2 mouse cellular contexts compared by ENCODE assay signal in the genomic region with DNA sequence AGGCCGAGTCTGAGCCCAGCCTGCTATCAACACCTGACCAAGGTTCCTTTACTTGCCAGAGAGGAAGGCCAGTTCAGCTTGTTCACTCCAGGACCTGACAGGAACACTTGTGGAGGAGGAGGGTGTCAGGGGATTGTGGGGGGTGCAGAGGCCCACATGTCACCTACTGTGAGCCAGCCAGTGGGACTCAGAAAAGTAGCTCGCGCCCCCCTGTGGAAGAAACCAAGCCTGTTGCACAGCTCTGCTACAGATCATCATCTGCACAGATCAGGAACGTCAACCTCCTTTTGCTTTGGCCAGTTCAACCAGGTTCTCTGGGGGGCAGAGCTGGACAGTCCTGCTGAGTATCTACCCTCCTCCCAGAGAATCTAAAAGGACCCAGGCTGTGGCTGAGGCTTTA.
TF ChIP-seq lines count a peak whose summit lies in the region.

No protein-coding gene starts in this region.

TF ChIP-seq in CH12.LX, 34 proteins besides CTCF, POLR2A, EP300 and RAD21:
- TF ChIP-seq KAT2A (IDR thresholded peaks at IDR 0.05; ENCODE audit: insufficient replicate concordance, low read length) (no peak), USF2 (conservative IDR thresholded peaks at IDR 0.05; ENCODE audit: low read depth, low read length) (no peak), HCFC1 (IDR thresholded peaks at IDR 0.05; ENCODE audit: low read depth, low read length) (no peak), ZNF384 (IDR thresholded peaks at IDR 0.05; ENCODE audit: low read depth, low read length) (no peak), USF1 (IDR thresholded peaks at IDR 0.05; ENCODE audit: low read depth, low read length) (no peak), SMC3 (IDR thresholded peaks at IDR 0.05; ENCODE audit: low read depth, low read length) (peak; percentile 83), ETS1 (conservative IDR thresholded peaks at IDR 0.05; ENCODE audit: low read depth, low read length) (no peak), CHD2 (IDR thresholded peaks at IDR 0.05; ENCODE audit: low read length) (no peak), JUN (IDR thresholded peaks at IDR 0.05; ENCODE audit: insufficient read depth, low read depth, low read length) (no peak), GABPA (IDR thresholded peaks at IDR 0.05; ENCODE audit: insufficient replicate concordance, low read depth, low read length) (no peak), TBP (conservative IDR thresholded peaks at IDR 0.05; ENCODE audit: low read depth, low read length) (no peak), MAZ (IDR thresholded peaks at IDR 0.05; ENCODE audit: low read depth, low read length) (no peak), ZMIZ1 (IDR thresholded peaks at IDR 0.05; ENCODE audit: low read depth, low read length) (no peak), ZKSCAN1 (IDR thresholded peaks at IDR 0.05; ENCODE audit: borderline replicate concordance, low read depth, low read length) (0 out of 2 replicates have a peak, but pooled peaks have one; percentile 23), ELF1 (IDR thresholded peaks at IDR 0.05; ENCODE audit: low read depth, low read length) (no peak), MAX (IDR thresholded peaks at IDR 0.05; ENCODE audit: low read length) (no peak), ZC3H11A (IDR thresholded peaks at IDR 0.05; ENCODE audit: low read depth, low read length) (0 out of 2 replicates have a peak, but pooled peaks have one; percentile 2), NELFE (IDR thresholded peaks at IDR 0.05; ENCODE audit: low read depth, low read length) (no peak)

TF ChIP-seq in MEL, 35 proteins besides CTCF, POLR2A, EP300 and RAD21:
- TF ChIP-seq TBP (IDR thresholded peaks at IDR 0.05; ENCODE audit: low read depth, low read length) = no peak
- peak; percentile 25; the same call in 1 of the 2 replicates for TF ChIP-seq ZC3H11A (IDR thresholded peaks at IDR 0.05; ENCODE audit: low read depth, low read length)
- TF ChIP-seq GATA1 (IDR thresholded peaks at IDR 0.05; ENCODE audit: low read depth, low read length) = no peak
- TF ChIP-seq SMC3 (IDR thresholded peaks at IDR 0.05; ENCODE audit: low read depth, low read length) = peak; percentile 43
